Mouse (Mus musculus) limb, embryonic 10.5 days (tissue): ENCODE results near the gene Trpm1. TPM values are rescaled to one million over a fixed set of nuclear protein-coding genes. Genes with fewer than 3 reads are reported as not detected.

Experiments
- DNase-seq: peaks from one replicate; pipeline ENCODE4 v3.0.0-alpha.2; 2017; ENCODE audit warnings: low spot score
- H3K27ac ChIP-seq: fragments of 300-500 bp; sonication (generic); 2 replicates; pipeline ENCODE4 v1.5.1; 2016; ENCODE audit warnings: mild to moderate bottlenecking
- H3K27me3 ChIP-seq: fragments of 300-500 bp; sonication (generic); 2 replicates; pipeline ENCODE4 v1.6.1; 2016; ENCODE audit warnings: low read depth, mild to moderate bottlenecking; ENCODE audit not compliant: poor library complexity, severe bottlenecking
- H3K36me3 ChIP-seq: fragments of 300-500 bp; sonication (generic); 2 replicates; pipeline ENCODE4 v1.6.1; 2016; ENCODE audit warnings: mild to moderate bottlenecking, moderate library complexity
- H3K4me1 ChIP-seq: fragments of 300-500 bp; sonication (generic); 2 replicates; pipeline ENCODE4 v1.6.1; 2016
- H3K4me3 ChIP-seq: fragments of 300-500 bp; sonication (generic); 2 replicates; pipeline ENCODE4 v1.5.1; 2016; ENCODE audit warnings: mild to moderate bottlenecking, moderate library complexity
- H3K9me3 ChIP-seq: fragments of 300-500 bp; sonication (generic); replicated peaks from 2 replicates; pipeline ENCODE4 v1.6.1; 2016; ENCODE audit warnings: mild to moderate bottlenecking
- WGBS: fragments of 180-500 bp; shearing (Covaris S2); methylation state at CpG from one replicate; pipeline ENCODE4 v1.1.7; 2016; 5-methylcytosine and 5-hydroxymethylcytosine counted together
- microRNA counts: library from miRNA; unstranded; fragments of <30 nt; microRNA quantifications from one replicate; lab custom pipeline; 2017
- microRNA-seq: library from miRNA; unstranded; fragments of <30 nt; microRNA quantifications from one replicate; pipeline ENCODE4, GENCODE M21; 2017
- polyA plus RNA-seq: library from polyadenylated mRNA; unstranded; fragments of >200 nt; fragmentation: Nextera tagmentation; extraction: Ambion mirVana; gene quantifications from 2 replicates; pipeline ENCODE4 v1.2.1, GENCODE M21; 2016

Trpm1 gene
- polyA plus RNA-seq, 1 experiment from 2014 or later, result 3.6 TPM

- DNase-seq, result peak; percentile 97
- no peaks in the 10 kb centered on the region for H3K9me3 ChIP-seq
- peak within 1 kb of the TSS; percentile 91 for H3K27ac ChIP-seq
- under 1% methylated on average over 77 of the region's 77 CpGs for WGBS
- H3K36me3 ChIP-seq, result no peaks in the 10 kb centered on the region
- peak within 1 kb of the TSS; percentile 87 for H3K4me3 ChIP-seq
- H3K27me3 ChIP-seq, result no peaks in the 10 kb centered on the region
- no peaks in the 10 kb centered on the region for H3K4me1 ChIP-seq
These were observed 133.9 kb downstream of the Trpm1 start, which contains the start of gene Mtmr10 for GRCm38 (mm10) chr7:64287414-64288091. Gene Mtmr10 (plus strand): TSS chr7:64287653.

- Histone ChIP-seq H3K4me3 (no peak overlapping the region), H3K27me3 (no peaks in the 10 kb centered on the region), H3K36me3 (no peaks in the 10 kb centered on the region), H3K4me1 (no peaks in the 10 kb centered on the region), H3K9me3 (no peaks in the 10 kb centered on the region), H3K27ac (no peak overlapping the region)
- DNase-seq, result no peak
- WGBS, result 95% methylated on average over 7 of the region's 7 CpGs
These were observed 135.8 kb downstream of the Trpm1 start for GRCm38 (mm10) chr7:64289416-64289815.

GRCm38 (mm10) chr7:64290431-64290830 is 136.8 kb downstream of the Trpm1 start:
- Histone ChIP-seq H3K4me3 (no peak overlapping the region), H3K27me3 (no peaks in the 10 kb centered on the region), H3K27ac (no peak overlapping the region), H3K4me1 (no peaks in the 10 kb centered on the region), H3K36me3 (no peaks in the 10 kb centered on the region), H3K9me3 (no peaks in the 10 kb centered on the region)
- 94% methylated on average over 6 of the region's 6 CpGs for WGBS
- no peak for DNase-seq

GRCm38 (mm10) chr7:64291722-64292121 is 138.1 kb downstream of the Trpm1 start:
- H3K36me3 ChIP-seq, result no peaks in the 10 kb centered on the region
- H3K27ac ChIP-seq, result no peak overlapping the region
- no peak overlapping the region for H3K4me3 ChIP-seq
- H3K9me3 ChIP-seq, result no peaks in the 10 kb centered on the region
- DNase-seq, result no peak
- no peaks in the 10 kb centered on the region for H3K27me3 ChIP-seq
- 94% methylated on average over 10 of the region's 10 CpGs for WGBS
- H3K4me1 ChIP-seq, result no peaks in the 10 kb centered on the region

GRCm38 (mm10) chr7:64296286-64297010 is 142.8 kb downstream of the Trpm1 start:
- Histone ChIP-seq H3K27ac (no peak overlapping the region), H3K36me3 (peaks cover 11% of the 10 kb centered on the region; the same call in 1 of the 2 replicates), H3K27me3 (no peaks in the 10 kb centered on the region), H3K9me3 (no peaks in the 10 kb centered on the region), H3K4me1 (no peaks in the 10 kb centered on the region), H3K4me3 (no peak overlapping the region)
- WGBS, result 74% methylated on average over 5 of the region's 5 CpGs
- DNase-seq, result no peak

GRCm38 (mm10) chr7:64310241-64310640 is 156.6 kb downstream of the Trpm1 start:
- DNase-seq, result no peak
- peaks cover 7% of the 10 kb centered on the region for H3K36me3 ChIP-seq
- no peak overlapping the region for H3K27ac ChIP-seq
- no peaks in the 10 kb centered on the region for H3K4me1 ChIP-seq
- no peak overlapping the region for H3K4me3 ChIP-seq
- H3K9me3 ChIP-seq, result no peaks in the 10 kb centered on the region
- WGBS, result 87% methylated on average over 7 of the region's 7 CpGs
- no peaks in the 10 kb centered on the region for H3K27me3 ChIP-seq

- Histone ChIP-seq H3K4me3 (no peak overlapping the region), H3K4me1 (no peaks in the 10 kb centered on the region), H3K27me3 (no peaks in the 10 kb centered on the region), H3K9me3 (no peaks in the 10 kb centered on the region), H3K27ac (no peak overlapping the region), H3K36me3 (peaks cover 8% of the 10 kb centered on the region)
- no peak for DNase-seq
- 61% methylated on average over 2 of the region's 2 CpGs for WGBS
These were observed 157.1 kb downstream of the Trpm1 start for GRCm38 (mm10) chr7:64310756-64311155.

- Histone ChIP-seq H3K36me3 (peaks cover 16% of the 10 kb centered on the region), H3K4me1 (peaks cover 5% of the 10 kb centered on the region), H3K9me3 (no peaks in the 10 kb centered on the region), H3K4me3 (no peak overlapping the region), H3K27me3 (no peaks in the 10 kb centered on the region), H3K27ac (no peak overlapping the region)
- DNase-seq, result no peak
- WGBS, result 91% methylated on average over 7 of the region's 7 CpGs
These were observed 159.2 kb downstream of the Trpm1 start for GRCm38 (mm10) chr7:64312811-64313210.

MicroRNAs encoded within 50 kb of the gene (microRNA counts, 519-probe panel; counts per million panel counts)
- 684 counts per million, percentile 72 among the panel's probes with 10 or more counts for microRNA mmu-miR-211 (lab: Ali Mortazavi, UCI)

Small RNAs within 50 kb of the gene (microRNA-seq; reads per million reads assigned to microRNA genes)
- gene Mir211 (62.4 reads per million, percentile 44 among the genes with 10 or more reads in this experiment), gene Mir6416 (not detected)

Other genes with a start within 250 kb of the Trpm1 start
- not detected in 2 replicates for gene E030018B13Rik, start 237.0 kb upstream of the Trpm1 start, polyA plus RNA-seq
- 17.2 and 17.9 TPM in 2 replicates for gene Klf13, start 214.9 kb upstream of the Trpm1 start, polyA plus RNA-seq
- 8.5 and 10.5 TPM in 2 replicates for gene Mtmr10, start 133.8 kb downstream of the Trpm1 start, polyA plus RNA-seq
- gene Fan1, start 220.3 kb downstream of the Trpm1 start, polyA plus RNA-seq, result 8.8 and 9.7 TPM in 2 replicates
- 51.9 and 53.3 TPM in 2 replicates for gene Mphosph10, start 238.4 kb downstream of the Trpm1 start, polyA plus RNA-seq
- 42.2 and 45.1 TPM in 2 replicates for gene Mcee, start 238.8 kb downstream of the Trpm1 start, polyA plus RNA-seq